Mouse (Mus musculus): ENCODE results near the gene Galk1.
"Not testable (repeated sequence)": the region's sequence is repeated elsewhere in the genome, so short reads cannot be mapped to it uniquely, and the experiment has no call there.

Gene Galk1

DNA sequence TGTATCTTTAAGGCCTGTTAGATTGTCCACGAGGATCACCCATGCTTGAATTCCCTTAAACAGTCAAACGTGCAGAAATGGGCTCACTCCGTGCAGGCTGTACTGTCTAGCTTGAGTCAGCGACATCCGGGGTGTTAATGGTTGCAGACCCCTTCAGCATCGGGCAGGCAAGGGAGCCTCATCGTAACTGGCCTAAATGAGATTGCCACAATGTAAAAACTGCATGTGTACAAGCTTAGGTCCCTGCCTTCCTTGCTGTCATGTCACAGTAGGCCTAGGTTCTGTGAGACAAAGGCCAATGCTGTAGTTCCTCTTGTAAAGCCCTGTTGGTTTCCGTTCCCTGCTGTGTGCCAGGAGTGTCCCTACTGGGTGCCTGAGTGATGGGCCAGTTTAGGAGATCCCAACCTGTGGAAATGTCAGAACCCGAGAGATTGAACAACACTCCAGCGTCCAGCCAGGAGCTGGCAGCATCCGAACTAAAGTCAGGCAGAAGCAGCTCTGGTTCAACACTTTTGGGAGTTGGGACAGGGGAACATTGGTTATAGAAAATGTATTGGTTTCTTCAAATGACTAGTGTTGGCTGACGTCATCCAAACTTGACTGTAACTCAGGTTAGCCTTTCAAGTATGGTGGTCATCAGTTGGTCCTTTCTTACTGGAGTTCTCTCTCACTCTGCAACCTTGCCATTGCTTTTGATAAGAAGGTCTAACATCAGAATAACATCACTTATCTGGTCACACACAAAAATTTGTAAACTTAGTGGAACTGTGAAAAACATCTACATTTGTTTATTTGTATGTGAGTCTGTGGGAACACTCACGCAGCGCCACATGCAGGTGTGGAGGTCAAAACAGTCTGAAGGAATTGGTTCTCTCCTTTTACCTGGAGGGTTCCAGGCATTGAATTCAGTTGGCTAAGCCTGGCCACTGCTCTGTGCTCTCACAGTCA is 18.7 kb upstream of the Galk1 start:
- in situ Hi-C loops (cut with MboI, MseI): no loop called here

DNA sequence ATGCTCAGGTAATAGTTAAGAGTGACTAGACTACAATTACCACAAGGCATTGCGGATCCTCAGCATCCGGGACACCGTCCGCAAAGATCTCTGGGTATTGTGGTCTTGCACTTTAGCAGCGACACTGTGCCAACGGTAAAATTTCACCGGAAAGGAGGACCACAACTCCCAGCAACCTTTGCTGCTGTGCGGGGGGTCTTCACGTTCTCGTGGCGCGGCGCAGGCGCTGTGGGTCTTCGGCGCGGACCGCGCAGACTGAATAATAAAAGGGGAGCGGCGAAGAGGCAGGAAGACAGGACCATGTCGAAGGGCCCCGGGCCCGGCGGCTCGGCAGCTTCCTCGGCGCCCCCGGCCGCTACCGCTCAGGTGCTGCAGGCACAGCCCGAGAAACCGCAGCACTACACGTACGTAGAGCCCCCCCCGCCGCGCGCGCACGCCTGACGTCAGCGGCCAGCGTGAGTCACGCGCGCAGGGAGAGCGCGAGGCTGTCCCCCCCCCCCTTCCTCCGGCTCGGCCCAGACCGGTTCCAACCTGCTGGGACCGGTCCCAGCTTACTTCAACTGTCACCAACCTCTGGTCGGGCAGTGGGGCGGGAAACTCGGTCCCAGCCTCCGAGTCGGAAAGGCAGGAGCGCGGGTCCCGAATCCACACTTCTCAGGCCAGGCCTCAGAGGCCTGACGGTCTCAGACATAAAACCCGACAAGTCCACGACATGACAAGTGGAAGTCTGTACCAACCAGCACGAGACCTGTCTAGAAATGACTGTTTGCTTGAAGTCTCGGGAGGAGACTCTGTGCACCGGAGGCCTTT is 17.8 kb upstream of the Galk1 start, which contains the start of gene Unk:
Gene Unk, plus strand, starts transcription at position 235 of the 810 bp plus-strand sequence.
- in situ Hi-C loops (cut with MboI, MseI): no loop called here

DNA sequence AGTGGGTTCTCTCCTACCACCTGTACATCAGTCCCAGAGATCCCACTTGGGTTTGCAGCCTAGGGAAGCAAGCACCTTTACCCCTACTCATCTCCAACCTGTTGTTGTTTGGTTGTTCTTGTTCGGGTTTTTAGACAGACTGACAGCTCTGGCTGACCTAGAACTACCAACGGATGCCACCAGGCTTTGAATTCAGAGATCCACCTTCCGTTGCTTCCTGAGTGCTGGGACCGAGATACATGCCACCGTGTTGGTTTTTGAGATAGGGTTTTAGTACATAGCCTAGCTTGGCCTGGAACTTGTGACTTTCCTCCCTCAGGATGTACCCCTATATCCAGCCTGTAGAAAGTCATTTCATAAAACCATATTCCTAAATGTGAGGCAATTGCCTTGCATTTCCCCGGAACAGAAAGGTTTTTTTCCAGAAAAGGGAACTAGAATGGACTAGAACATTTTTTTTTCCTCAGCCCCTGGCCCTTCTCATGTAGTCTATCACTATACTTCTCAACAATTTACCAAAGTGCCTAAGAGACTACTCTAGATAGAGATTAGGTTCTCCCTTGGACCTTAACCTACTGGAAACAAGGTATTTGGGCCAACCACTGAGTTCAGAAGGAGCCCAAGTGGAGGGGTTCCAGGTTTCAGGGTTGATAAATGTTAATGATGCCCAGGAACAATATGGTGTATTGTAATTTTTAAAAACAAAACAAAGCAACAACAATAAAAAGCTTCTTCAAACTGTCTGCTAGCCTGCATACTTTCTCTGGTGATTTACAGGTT is 16.8 kb upstream of the Galk1 start:
- in situ Hi-C loops (cut with MboI, MseI): loop anchor here (10.0 kb wide), 1 partner anchor 1286 kb away; no protein-coding TSS in a partner anchor

DNA sequence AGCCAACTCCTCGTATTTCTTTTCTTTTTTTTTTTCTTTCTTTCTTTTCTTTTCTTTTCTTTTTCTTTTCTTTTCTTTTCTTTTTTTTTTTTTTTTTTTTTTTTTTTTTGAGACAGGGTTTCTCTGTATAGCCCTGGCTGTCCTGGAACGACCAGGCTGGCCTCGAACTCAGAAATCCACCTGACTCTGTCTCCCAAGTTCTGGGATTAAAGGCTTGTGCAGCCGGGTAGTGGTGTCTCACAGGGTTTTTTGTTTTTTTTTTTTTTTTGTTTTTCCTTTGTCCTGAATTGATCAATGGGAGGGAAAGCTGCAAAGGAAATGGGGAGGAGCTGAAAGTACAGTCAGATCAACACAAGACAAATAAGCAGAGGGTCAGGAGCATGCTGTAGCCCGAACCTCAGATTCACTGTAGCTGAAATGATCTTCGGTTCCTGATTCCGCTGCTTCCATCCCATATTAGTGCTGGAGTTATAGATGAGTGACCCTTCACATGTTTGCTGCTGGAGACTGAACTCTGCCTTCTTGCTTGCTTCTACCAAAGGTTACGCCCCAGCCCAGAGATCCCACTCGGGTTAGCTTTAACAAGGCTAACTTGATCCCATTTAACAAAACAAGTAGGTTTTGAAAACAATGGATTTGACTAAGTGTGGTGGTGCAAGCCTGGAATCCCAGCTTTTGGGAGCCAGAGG is 15.8 kb upstream of the Galk1 start:
- in situ Hi-C loops (cut with MboI, MseI): loop anchor here (10.0 kb wide), 1 partner anchor 1286 kb away; no protein-coding TSS in a partner anchor

DNA sequence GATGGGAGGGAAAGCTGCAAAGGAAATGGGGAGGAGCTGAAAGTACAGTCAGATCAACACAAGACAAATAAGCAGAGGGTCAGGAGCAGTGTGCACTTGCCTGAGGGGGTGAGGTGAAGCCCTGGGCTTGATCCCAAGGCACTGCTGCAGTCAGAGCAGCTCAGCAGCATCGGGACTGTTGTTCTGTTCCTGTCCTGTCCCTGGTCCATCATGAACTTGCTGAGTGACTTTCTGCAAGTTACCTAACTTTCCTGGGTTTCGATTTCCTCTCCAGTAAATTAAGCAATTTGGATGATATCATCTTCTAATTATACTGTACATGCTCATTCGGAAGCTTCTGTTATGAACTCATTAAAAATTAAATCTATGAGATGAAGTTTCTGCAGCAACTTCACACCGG is 15.2 kb upstream of the Galk1 start, which contains the start of gene H3f3b:
Gene H3f3b, minus strand, starts transcription at position 207 of the 400 bp plus-strand sequence.
- in situ Hi-C loops (cut with MboI, MseI): loop anchor here (10.0 kb wide), 1 partner anchor 1287 kb away; no protein-coding TSS in a partner anchor

DNA sequence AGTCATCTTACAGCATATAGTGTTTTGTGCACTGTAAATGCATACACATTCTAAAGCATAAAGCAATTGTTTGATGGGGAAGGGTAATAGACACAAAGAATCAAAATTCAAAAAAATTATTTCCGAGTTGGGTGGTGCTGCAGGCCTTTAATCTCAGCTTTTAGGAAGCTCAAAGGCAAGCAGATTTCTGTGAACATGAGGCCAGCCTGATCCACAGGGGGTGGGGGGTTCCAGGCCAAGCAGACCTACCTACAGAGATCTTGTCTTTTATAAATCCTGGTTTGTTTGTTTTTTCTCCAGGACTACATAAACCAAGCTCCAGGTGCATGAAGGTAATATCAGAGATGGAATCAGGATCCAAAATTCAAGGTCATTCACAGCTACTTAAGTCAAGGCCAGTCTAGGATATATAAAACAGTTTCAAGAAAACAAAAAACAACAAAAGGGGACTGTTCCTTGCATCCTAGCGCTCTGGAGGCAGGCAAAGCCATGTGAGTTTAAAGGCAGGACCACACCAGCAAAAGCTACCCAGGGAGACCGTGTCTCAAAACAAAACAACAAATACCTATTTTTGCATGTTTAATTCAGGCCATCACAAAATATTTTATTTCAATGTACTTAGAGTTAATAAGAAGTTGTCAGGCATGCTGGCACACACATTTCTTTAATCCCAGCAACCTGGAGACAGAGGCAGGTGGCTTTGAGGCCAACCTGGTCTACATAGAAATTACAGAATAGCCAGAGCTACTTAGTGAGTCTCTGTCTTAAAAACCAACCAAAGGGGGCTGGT is 12.7 kb upstream of the Galk1 start:
- in situ Hi-C loops (cut with MboI, MseI): loop anchor here (10.0 kb wide), 1 partner anchor 1290 kb away; no protein-coding TSS in a partner anchor

DNA sequence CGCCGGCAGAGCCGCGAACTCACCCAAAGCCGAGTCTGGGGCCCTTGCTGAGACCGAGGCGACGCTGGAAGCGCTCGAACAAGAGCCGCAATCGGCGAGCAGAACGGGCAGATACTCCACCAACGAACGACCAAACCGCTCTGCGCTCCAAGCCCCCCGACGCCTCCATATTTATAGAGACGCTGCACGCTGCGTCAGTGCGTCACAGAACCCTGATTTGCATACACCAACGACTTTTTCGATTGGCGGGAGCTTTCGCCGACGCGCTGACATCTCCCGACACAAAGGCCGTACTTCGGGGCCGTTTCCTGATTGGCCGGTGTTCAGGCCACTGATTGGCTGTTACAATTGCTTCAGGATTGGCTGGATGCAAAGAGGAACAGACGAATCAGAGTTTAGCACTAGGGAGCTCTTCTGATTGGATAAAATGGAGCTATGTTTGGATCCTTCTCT is 11.9 kb upstream of the Galk1 start:
- in situ Hi-C loops (cut with MboI, MseI): loop anchor here (10.0 kb wide), 1 partner anchor 1290 kb away; no protein-coding TSS in a partner anchor

DNA sequence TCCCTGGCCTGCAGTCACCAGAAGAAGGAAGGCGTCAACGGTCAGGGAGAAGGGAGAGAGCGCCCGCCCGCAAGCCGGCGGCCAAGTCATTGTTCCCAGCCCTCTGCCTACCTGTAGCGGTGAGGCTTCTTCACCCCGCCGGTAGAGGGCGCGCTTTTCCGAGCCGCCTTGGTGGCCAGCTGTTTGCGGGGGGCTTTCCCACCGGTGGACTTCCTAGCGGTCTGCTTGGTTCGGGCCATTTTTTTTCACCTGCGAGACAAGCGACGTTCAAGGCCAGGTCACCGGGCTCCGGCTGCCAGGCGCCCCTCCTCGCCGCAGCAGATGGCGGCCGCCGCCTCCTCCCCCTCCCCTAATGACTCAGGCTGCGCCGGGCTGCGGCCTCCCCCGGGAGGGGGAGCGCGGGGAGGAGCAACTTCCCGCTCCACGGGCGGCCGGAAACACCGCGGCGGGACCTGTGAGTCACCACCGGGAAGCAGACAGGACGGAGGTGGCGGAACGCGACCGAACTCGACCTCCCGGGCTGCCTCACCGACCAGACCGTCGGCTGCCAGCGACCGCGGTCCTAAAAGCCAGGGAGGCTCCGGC is 11.3 kb upstream of the Galk1 start:
- in situ Hi-C loops (cut with MboI, MseI): loop anchor here (10.0 kb wide), 1 partner anchor 1291 kb away; no protein-coding TSS in a partner anchor

DNA sequence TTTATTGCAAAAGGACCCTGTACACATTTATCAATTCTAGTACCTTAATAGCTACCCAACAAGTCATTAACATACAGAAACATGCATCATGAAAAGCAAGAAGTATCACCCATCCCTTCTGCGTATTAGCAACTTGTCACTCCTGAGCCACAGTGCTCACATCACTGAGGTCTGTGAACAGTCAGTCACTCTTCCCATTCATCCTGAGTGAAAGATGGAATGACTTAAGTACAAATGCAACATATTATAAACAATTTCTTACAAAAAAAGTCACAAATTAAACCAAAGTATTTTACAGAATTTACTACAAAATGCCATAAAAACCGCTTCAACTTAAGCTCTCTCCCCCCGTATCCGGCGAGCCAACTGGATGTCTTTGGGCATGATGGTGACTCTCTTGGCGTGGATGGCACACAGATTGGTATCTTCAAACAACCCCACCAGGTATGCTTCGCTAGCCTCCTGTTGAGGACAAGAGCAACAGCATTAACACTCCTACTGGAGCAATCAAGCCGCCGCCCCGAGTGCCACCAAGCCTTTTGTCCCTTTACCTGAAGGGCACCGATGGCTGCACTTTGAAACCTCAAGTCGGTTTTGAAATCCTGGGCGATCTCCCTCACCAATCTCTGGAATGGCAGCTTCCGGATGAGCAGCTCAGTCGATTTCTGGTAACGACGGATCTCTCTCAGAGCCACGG is 10.7 kb upstream of the Galk1 start:
- in situ Hi-C loops (cut with MboI, MseI): loop anchor here (10.0 kb wide), 1 partner anchor 1292 kb away; no protein-coding TSS in a partner anchor

DNA sequence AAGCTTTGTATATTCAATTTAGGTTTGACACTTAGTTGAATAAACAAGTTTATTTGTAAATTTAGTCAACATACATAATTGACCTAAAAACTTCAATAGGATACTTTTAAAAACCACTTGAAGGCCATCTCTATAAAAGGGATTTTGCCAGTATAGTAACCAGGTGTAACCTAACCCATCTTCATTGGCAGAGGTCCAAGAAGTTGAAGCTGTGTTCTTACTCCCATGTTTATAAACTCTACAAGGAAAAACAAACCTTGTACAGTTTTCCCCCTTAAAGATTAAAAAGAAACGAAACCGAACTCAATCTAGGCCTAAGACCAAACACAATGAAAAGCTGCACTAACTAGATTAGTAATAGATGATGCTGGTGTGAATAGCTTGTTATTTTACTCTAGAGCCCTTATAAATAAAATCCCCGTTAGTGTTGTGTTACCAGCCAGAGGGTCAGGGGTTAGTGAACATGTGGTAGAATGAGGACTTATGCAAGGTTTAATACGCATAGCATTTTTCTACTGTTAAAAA is 9.8 kb upstream of the Galk1 start:
- in situ Hi-C loops (cut with MboI, MseI): loop anchor here (10.0 kb wide), 1 partner anchor 1292 kb away; no protein-coding TSS in a partner anchor

DNA sequence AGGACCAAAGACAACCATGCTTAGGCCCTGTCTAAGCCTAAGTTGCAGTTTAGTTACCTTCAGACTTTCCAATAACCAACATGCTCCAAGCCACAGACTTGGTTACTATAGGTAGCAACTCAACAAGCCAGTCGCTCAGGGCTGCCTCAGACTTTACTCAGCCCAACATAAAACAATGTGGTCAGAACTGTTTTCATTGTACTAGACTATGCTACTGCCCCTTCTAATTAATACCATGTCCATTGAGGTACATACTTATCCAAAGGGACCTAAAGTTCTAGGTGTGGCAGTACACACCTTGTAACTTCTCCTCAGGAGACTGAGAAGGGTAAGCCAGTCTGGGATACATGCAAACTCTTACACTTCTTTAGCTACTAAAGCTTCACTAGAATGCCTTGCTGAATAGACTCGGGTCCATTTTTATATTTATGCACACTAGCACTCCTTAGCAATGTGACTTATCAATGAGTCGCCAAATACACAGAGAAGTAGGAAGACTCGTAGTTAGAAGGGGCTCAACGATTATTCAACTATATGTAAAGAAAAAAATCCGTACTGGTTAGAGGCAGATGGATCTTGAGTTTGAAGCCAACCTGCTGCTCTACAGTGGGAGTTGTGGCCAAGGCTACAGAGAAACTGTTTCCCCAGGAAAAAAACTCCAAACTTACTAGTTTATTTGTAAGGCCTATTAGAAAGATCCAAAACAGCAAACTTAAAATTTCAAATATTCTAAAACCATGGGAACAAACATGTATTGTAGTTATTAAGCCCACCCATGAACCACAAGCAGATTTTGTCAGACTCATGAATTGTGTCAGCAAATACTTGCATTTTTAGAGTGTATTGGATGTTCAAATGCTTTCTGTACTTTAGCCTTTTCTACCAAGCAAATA is 9.1 kb upstream of the Galk1 start:
- in situ Hi-C loops (cut with MboI, MseI): loop anchor here (10.0 kb wide), 1 partner anchor 1293 kb away; no protein-coding TSS in a partner anchor

DNA sequence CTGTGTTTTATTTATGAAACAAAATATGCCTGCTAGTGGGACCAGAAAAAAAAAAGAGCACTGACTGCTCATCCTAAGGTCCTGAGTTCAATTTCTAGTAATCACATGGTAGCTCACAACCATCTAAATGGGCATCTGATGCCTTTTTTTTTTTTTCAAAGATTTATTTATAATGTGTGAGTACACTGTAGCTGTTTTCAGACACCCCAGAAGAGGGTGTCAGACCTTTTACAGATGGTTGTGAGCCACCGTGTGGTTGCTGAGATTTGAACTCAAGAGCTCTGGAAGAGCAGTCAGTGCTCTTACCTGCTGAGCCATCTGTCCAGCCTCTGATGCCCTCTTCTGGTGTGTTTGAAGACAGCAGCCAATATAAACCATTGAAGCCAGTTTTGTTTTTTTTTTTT is 8.0 kb upstream of the Galk1 start:
- in situ Hi-C loops (cut with MboI, MseI): loop anchor here (10.0 kb wide), 1 partner anchor 1294 kb away; no protein-coding TSS in a partner anchor

DNA sequence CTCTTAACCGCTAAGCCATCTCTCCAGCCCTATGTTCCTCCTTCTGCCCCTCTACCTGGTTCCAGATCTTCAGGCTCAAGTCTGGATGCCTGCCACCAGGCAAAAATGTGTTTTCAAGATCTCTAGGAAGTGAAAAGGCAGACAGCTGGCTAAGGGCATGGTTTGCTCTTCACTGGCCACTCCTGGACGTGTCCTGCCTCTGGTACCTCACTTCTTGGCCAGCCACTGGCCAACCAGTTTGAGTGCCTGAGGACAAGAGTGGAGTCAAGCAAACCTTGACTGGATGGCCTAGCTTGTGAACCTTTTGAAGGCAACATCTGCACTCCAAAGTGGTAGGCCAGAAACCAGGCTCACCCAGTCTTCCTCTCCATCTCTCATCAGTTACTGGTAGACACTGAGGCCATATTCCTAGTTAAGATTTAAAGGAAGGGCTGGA is 7.5 kb upstream of the Galk1 start:
- in situ Hi-C loops (cut with MboI, MseI): loop anchor here (10.0 kb wide), 1 partner anchor 1295 kb away; no protein-coding TSS in a partner anchor

DNA sequence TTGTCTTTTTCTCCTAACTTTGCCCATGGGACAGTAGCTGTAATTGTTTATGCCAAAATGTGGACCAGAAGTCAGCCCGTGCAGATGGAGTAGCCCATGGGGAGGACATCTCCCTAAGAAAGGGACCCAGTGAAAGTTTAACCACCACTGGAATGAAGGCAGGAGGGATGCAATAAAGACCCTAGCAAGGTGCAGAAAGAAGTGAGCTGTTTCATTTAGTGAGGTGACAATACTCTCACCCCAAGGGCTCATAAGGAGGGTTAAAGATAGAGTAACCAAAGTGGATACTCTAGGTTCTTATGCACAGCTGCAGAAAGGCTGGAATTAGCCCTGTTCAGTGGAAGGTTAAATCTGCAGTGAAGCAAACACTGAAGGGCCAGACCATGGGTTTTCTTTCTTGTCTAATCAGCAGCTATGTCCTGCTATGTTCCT is 6.9 kb upstream of the Galk1 start:
- in situ Hi-C loops (cut with MboI, MseI): no loop called here

DNA sequence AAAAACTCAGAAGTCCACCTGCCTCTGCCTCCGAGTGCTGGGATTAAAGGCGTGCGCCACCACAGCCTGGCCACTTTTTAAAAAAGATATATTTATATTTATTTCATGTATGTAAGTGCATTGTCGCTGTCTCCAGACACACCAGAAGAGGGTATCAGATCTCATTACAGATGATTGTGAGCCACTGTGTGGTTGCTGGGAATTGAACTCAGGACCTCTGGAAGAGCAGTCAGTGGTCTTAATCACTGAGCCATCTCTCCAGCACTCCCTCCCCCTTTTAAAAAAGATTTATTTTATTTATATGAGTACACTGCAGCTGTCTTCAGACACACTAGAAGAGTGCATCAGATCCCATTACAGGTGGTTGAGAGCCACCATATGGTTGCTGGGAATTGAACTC is 6.3 kb upstream of the Galk1 start:
- in situ Hi-C loops (cut with MboI, MseI): not testable (repeated sequence)

DNA sequence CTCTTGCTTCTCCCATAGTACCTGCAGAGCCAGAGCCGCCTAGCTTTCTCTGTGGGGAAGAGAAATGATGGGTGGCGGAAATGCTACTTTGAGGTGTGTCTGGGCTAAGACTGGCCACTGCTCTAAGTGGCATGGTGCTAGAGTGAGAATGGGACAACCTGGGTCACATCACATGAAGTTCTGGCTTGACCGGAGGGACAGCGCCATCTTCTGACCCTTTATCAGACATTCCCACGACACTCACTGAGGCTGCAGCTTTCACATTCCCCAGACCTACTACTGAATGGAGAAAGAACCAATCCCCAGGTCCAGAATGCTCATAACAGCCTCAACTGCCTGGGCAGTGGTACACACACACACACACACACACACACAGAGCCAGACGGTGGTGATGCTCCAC is 5.6 kb upstream of the Galk1 start:
- in situ Hi-C loops (cut with MboI, MseI): no loop called here

DNA sequence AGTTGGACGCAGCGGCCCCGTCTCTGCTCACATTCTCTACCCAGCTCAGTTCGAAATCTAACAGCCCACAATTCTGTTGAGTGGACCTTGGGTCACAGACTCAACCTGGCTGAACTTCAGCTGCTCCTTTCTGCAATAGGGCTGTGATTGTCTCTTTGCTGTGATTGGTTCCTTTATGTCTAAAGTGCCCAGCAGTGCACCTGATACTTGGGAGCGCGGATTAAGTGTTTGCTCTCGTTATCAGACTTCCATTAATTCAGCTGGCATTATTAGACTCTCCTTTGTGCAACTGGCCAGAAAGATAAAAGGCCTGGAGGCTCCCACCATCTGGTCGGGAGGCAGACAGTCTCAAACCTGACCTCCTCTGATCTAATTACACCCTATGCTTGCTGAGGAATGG is 2.3 kb upstream of the Galk1 start:
- in situ Hi-C loops (cut with MboI, MseI): no loop called here

Measured in regulatory T cell (primary cell).